Mouse (Mus musculus) stomach, postnatal 0 days (tissue): ENCODE measurements around the gene Ank2.

Experiments used
- CTCF ChIP-seq: IDR thresholded peaks from 2 replicates; pipeline ENCODE4 v1.5.1; 2016; ENCODE audit warnings: antibody characterized with exemption, low read depth, mild to moderate bottlenecking, moderate library complexity
- EP300 ChIP-seq: optimal IDR thresholded peaks from 2 replicates; pipeline ENCODE3; 2016; ENCODE audit warnings: antibody characterized with exemption

DNA sequence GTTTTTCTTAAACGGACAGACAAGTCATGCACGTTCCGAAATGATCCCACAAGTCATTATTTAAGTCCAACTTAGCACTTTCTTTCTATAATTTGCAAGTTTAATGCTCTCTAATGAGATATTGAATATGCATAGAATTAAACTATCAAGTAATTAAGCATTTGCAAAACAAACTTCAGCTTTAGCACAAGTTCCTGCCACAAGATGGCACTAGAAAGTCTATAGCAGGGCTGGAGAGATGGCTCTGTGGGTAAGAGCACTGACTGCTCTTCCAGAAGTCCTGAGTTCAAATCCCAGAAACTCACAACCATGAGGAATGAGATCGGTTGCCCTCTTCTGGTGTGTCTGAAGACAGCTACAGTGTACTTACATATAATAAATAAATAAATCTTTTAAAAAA lies 45.4 kb downstream of the Ank2 start:
- TF ChIP-seq EP300 (no peak), CTCF (peak; percentile 63)
